Mouse (Mus musculus): ENCODE data around the gene Irf1. TPM values are rescaled to one million over a fixed set of nuclear protein-coding genes. Genes with fewer than 3 reads are reported as not detected.

Gene Irf1
- total RNA-seq, 2 experiments from 2014 or later = 24.3 to 26.0 TPM

- DNase-seq = no peak
Measured at GRCm38 (mm10) chr11:53759545-53760406, 10.0 kb upstream of the Irf1 start.

DNA sequence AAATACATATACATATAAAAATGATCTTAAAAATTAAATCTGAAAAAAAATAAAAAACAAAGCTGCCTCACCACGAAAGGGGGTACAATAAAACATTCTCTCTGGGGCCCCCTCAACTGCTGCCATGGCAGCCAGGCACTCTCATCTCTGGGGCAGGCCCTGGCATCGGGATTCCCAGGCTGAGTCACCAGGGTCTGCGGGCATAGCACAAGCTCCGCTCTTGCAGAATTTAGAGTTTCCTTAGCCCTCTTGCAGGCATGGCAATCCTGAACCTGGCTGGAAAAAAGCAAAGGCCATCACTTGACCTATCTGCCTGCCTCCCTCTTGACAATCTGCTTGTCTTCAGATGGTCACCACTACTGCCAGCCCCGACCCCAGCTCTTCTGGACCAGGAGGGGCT, 8.5 kb upstream of the Irf1 start:
- DNase-seq = peak; percentile 69 to 72

DNA sequence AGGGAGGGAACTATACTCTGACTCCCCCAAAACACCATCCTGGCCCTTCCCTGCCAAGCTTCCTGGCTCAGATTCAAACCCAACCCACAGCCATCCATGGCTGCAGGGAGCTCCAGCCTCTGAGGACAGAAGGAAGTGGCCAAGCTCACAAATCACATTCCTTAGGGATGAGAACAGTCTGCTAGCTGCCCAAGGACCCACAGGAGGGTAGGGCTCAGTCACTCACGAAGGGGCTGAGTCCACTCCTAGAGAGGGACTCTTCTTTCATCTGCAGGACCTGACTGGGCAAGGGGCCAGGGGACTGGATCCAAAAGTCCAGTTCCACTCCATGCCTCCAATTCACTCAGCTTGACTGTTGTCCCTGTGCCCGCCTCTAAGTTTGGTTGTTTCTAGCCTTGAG, 8.0 kb upstream of the Irf1 start:
- DNase-seq = peak; percentile 92 to 96

DNA sequence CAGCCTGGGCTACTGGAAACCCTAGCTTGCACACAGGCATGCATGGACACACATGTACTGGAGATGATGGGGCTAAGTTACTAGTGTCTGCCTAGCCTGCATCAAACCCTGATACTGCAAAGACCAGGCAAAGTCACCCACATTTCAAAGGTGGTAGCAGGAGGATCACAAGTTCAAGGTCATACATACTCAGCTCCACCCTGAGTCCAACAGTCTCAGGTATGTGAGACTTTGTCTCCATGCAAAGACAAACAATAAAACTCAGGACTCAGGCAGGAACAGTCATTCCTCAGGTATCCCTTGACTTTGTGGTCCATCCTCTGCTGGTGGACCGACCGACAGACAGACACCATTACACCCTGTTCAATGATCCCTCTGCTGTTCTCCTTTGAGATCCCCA, 7.4 kb upstream of the Irf1 start:
- DNase-seq = no peak

- DNase-seq = peak; percentile 93 to 97
Measured at GRCm38 (mm10) chr11:53762827-53763495, 6.9 kb upstream of the Irf1 start.

GRCm38 (mm10) chr11:53763496-53764140, 6.2 kb upstream of the Irf1 start:
- peak; percentile 92 to 97 for DNase-seq

GRCm38 (mm10) chr11:53764581-53764980, 5.2 kb upstream of the Irf1 start:
- DNase-seq = no peak

DNA sequence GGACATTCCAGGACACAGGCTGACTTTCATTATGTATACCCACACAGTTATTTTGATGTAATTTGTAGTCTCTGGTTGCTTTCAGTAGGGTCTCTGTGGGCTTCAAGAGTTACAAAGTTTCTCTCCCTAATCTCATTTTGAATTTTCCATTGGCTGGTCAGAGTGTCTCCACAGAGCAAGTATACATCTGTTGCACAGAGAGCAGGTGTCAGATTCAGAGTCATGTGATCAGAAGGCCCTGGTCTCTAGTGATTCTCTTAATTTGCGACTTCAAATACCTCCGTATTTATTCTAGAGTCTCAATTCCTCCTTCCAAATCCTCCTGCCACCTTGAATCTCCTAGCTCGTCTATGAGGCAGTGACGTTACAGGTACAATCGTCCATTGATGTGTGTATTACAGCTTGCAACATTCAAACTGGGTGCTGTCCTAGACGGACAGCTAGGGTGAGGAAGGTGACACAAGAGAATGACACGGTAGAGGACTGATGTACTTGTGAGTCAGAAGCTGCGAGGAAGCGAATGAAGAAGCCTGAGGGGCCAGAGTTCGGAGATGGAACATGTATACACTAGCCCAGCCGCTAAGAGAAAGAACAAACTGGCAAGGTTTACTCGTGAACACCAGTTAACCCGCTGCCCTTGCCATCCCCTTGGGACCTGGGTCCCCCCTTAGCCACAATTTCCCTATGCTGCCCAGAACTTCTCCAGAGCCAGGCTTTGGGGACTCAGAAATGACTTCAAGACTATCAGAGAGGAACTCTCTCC, 1.2 kb upstream of the Irf1 start:
- no peak for DNase-seq

DNA sequence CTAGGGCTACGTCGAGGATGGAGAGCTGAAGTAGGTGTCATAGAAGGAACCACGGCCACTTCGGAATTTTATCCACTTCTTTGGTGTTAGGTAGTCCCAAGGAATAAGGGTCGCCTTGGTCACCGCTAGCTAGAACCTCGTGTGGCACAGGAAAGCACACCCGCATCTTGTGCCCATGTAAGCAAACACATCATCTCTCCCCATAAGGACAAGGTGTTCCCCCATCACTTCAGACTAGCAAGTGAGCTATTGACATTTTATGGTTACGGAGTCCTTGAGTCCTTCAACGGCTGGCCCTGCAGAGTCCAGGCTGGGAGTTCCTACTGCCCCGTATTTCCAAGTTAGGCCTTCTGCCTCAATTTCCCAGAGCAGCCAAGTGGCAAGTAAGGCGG, 633 bp upstream of the Irf1 start:
- DNase-seq = no peak

GRCm38 (mm10) chr11:53770125-53770791, 444 bp downstream of the Irf1 start:
- DNase-seq = peak; percentile 87 to 92

GRCm38 (mm10) chr11:53771001-53771744, 1.4 kb downstream of the Irf1 start:
- no peak for DNase-seq

DNA sequence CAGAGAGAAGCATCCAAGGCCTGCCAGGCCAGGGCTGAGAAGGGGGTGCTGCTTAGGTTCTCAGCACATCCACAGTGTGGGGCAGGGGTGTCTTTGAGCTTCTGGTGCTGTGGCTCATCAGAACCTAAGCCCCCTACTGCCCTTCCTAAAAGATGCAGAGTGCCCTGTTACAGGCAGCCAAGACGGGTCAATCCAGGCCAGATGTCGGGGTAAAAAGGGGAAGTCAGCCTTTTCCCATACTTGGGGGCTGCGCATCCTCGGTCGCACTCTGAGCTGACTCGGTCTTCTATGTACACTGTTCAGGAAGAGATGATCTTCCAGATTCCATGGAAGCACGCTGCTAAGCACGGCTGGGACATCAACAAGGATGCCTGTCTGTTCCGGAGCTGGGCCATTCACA, 2.7 kb downstream of the Irf1 start:
- DNase-seq = no peak

- no peak for DNase-seq
Measured at GRCm38 (mm10) chr11:53773087-53773486, 3.3 kb downstream of the Irf1 start, which contains the start of gene Gm17334. Gm17334 (minus strand) TSS chr11:53773187.

DNA sequence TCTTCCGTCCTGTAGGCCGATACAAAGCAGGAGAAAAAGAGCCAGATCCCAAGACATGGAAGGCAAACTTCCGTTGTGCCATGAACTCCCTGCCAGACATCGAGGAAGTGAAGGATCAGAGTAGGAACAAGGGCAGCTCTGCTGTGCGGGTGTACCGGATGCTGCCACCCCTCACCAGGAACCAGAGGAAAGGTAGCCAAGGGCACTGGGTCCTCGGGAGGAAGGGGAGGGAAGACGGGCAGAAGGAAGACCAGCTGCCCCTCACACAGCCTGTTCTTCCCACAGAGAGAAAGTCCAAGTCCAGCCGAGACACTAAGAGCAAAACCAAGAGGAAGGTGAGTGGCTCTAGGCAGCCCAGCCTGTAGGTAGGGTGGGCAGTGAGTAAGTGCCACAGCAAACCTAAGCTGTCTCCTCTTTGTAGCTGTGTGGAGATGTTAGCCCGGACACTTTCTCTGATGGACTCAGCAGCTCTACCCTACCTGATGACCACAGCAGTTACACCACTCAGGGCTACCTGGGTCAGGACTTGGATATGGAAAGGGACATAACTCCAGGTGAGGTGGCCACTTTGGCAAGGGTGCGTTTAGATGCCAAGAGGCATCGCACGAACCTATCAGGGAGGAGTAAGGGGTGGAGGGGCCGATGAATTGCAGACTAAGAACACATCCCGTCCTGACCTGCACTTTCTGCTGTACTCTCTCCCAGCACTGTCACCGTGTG, 4.0 kb downstream of the Irf1 start:
- DNase-seq = no peak

GRCm38 (mm10) chr11:53774659-53775255, 4.9 kb downstream of the Irf1 start:
- DNase-seq = no peak

GRCm38 (mm10) chr11:53777736-53778135, 7.9 kb downstream of the Irf1 start:
- DNase-seq = no peak

DNA sequence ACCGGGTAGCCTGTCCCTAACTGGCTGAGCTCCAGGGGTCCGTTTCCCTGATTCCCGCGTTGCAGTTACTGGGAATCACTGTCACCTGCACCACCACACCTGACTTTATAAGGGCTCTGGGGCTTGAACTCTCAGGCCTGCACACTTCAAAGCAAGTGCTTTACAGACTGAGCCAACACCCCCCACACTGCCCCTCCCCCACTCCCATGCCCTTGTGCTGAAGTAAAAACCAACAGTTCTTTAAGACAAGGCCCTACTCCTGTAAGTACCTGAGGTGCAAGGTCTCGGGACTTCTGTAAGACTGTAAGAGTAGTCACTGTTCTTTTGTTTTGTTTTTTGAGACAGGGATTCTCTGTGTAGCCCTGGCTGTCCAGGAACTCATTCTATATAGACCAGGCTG, 8.6 kb downstream of the Irf1 start:
- no peak for DNase-seq

- no peak for DNase-seq
Measured at GRCm38 (mm10) chr11:53779808-53780207, 10.0 kb downstream of the Irf1 start.

GRCm38 (mm10) chr11:53780262-53780661, 10.4 kb downstream of the Irf1 start:
- DNase-seq = no peak

Data from adrenal gland, postnatal 36 days (tissue).